Mouse (Mus musculus): ENCODE data around the gene Ap2s1. TPM values are rescaled to one million over a fixed set of nuclear protein-coding genes. Genes with fewer than 3 reads are reported as not detected.

Ap2s1 gene
- polyA plus RNA-seq, 1 experiment = 88.3 TPM

GRCm38 (mm10) chr7:16745373-16745772 is 7.2 kb downstream of the Ap2s1 start:
- TF ChIP-seq EP300 (IDR thresholded peaks at IDR 0.05; ENCODE audit: insufficient read depth, low read depth, low read length) (no peak), CTCF (IDR thresholded peaks at IDR 0.05; ENCODE audit: low read depth, low read length) (no peak), POLR2A (IDR thresholded peaks at IDR 0.05; ENCODE audit: insufficient read depth, low read length) (no peak)
- H3K36me3 ChIP-seq (ENCODE audit: control insufficient read depth, insufficient read depth, low read length, poor library complexity, severe bottlenecking) = peaks cover 9% of the 10 kb centered on the region

DNA sequence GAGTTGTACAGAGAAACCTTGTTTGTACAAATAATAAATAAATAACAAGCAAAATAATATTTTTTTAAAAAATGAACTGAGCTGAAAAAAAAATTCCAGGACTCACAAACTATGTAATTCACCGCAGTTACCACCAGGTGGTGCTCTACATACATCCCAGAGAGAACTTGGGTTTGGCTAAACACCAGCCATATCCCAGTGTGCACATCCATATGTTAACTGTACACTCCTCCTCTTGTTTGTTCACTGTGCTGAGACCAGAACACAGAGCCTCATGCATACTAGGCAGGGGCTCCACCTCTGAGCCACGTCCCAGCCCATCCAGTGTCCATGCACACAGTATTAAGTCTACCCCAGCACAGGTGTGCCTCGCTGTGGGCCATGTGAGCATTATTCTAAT is 7.9 kb downstream of the Ap2s1 start:
- Histone ChIP-seq H3K4me1 (ENCODE audit: control insufficient read depth, insufficient read depth, low read length) (no peaks in the 10 kb centered on the region), H3K4me3 (ENCODE audit: low read depth, low read length) (no peak overlapping the region), H3K36me3 (ENCODE audit: control insufficient read depth, insufficient read depth, low read length, poor library complexity, severe bottlenecking) (peaks cover 9% of the 10 kb centered on the region), H3K27ac (ENCODE audit: insufficient read depth, low read length) (no peak overlapping the region), H3K27me3 (ENCODE audit: control insufficient read depth, insufficient read depth, low read length, poor library complexity, severe bottlenecking) (no peaks in the 10 kb centered on the region), H3K9me3 (replicated peaks; ENCODE audit: control insufficient read depth, insufficient read depth, low read length, poor library complexity, severe bottlenecking) (no peaks in the 10 kb centered on the region), H3K9ac (ENCODE audit: low read depth, poor library complexity, severe bottlenecking) (no peak overlapping the region)
- no peak for TF ChIP-seq EP300 (IDR thresholded peaks at IDR 0.05; ENCODE audit: insufficient read depth, low read depth, low read length)
- TF ChIP-seq CTCF (IDR thresholded peaks at IDR 0.05; ENCODE audit: low read depth, low read length) = peak; percentile 26

More at GRCm38 (mm10) chr7:16745373-16745772, 7.2 kb downstream of the Ap2s1 start:
- no peak overlapping the region for H3K27ac ChIP-seq (ENCODE audit: insufficient read depth, low read length)
- no peak overlapping the region for H3K4me3 ChIP-seq (ENCODE audit: low read depth, low read length)
- H3K27me3 ChIP-seq (ENCODE audit: control insufficient read depth, insufficient read depth, low read length, poor library complexity, severe bottlenecking) = no peaks in the 10 kb centered on the region
- H3K9ac ChIP-seq (ENCODE audit: low read depth, poor library complexity, severe bottlenecking) = no peak overlapping the region
- H3K4me1 ChIP-seq (ENCODE audit: control insufficient read depth, insufficient read depth, low read length) = no peaks in the 10 kb centered on the region
- H3K9me3 ChIP-seq (replicated peaks; ENCODE audit: control insufficient read depth, insufficient read depth, low read length, poor library complexity, severe bottlenecking) = no peaks in the 10 kb centered on the region

DNA sequence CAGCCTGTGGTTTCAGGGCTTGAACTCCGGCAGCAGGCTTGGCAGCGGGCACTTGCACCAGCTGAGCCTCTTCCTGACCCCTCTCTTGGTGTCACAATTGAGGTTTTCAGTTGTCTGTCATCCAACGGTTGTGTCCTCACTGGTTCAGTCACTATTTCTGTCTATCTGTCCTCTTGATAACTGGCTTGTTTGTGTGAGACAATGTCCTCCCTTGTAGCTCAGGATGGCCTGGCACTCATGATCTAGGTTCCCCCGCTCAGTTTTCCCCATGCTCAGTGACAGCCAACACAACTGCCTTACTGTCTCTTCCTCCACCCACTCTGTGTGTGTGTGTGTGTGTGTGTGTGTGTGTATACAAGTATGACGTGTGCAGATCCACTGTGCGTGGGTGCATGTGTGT is 9.4 kb downstream of the Ap2s1 start:
- TF ChIP-seq EP300 (IDR thresholded peaks at IDR 0.05; ENCODE audit: insufficient read depth, low read depth, low read length) (no peak), POLR2A (IDR thresholded peaks at IDR 0.05; ENCODE audit: insufficient read depth, low read length) (no peak), CTCF (IDR thresholded peaks at IDR 0.05; ENCODE audit: low read depth, low read length) (no peak)
- peaks cover 9% of the 10 kb centered on the region for H3K36me3 ChIP-seq (ENCODE audit: control insufficient read depth, insufficient read depth, low read length, poor library complexity, severe bottlenecking)
- no peaks in the 10 kb centered on the region for H3K27me3 ChIP-seq (ENCODE audit: control insufficient read depth, insufficient read depth, low read length, poor library complexity, severe bottlenecking)
- no peak overlapping the region for H3K4me3 ChIP-seq (ENCODE audit: low read depth, low read length)
- no peak overlapping the region for H3K9ac ChIP-seq (ENCODE audit: low read depth, poor library complexity, severe bottlenecking)
- H3K27ac ChIP-seq (ENCODE audit: insufficient read depth, low read length) = no peak overlapping the region
- H3K9me3 ChIP-seq (replicated peaks; ENCODE audit: control insufficient read depth, insufficient read depth, low read length, poor library complexity, severe bottlenecking) = no peaks in the 10 kb centered on the region
- H3K4me1 ChIP-seq (ENCODE audit: control insufficient read depth, insufficient read depth, low read length) = no peaks in the 10 kb centered on the region

DNA sequence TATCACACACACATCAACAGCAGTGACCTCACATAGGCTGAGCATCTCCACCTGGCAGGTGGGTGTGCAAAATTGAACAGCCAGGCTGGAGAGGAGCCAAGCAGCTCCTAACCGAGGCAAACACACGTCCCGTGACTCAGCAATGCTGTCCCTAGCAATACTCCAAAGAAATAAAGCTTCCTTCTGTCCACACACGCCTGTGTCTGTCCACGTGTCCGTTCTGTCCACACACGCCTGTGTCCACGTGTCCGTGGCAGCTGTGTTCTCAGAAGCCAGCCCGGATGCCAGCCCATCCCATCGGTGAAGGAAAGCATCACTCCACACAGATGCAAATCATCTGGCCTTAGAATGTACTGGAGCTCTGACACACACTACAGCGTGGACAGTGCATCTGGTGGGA is 13.8 kb downstream of the Ap2s1 start:
- Histone ChIP-seq H3K27me3 (ENCODE audit: control insufficient read depth, insufficient read depth, low read length, poor library complexity, severe bottlenecking) (no peaks in the 10 kb centered on the region), H3K27ac (ENCODE audit: insufficient read depth, low read length) (no peak overlapping the region), H3K4me1 (ENCODE audit: control insufficient read depth, insufficient read depth, low read length) (peaks cover 2% of the 10 kb centered on the region), H3K4me3 (ENCODE audit: low read depth, low read length) (no peak overlapping the region), H3K9ac (ENCODE audit: low read depth, poor library complexity, severe bottlenecking) (no peak overlapping the region), H3K36me3 (ENCODE audit: control insufficient read depth, insufficient read depth, low read length, poor library complexity, severe bottlenecking) (peaks cover 8% of the 10 kb centered on the region), H3K9me3 (replicated peaks; ENCODE audit: control insufficient read depth, insufficient read depth, low read length, poor library complexity, severe bottlenecking) (no peaks in the 10 kb centered on the region)
- TF ChIP-seq EP300 (IDR thresholded peaks at IDR 0.05; ENCODE audit: insufficient read depth, low read depth, low read length) (no peak), POLR2A (IDR thresholded peaks at IDR 0.05; ENCODE audit: insufficient read depth, low read length) (no peak), CTCF (IDR thresholded peaks at IDR 0.05; ENCODE audit: low read depth, low read length) (no peak)

- TF ChIP-seq CTCF (IDR thresholded peaks at IDR 0.05; ENCODE audit: low read depth, low read length) = no peak
- no peak for TF ChIP-seq POLR2A (IDR thresholded peaks at IDR 0.05; ENCODE audit: insufficient read depth, low read length)
- no peak for TF ChIP-seq EP300 (IDR thresholded peaks at IDR 0.05; ENCODE audit: insufficient read depth, low read depth, low read length)
Measured at GRCm38 (mm10) chr7:16755362-16756017, 17.3 kb downstream of the Ap2s1 start.

DNA sequence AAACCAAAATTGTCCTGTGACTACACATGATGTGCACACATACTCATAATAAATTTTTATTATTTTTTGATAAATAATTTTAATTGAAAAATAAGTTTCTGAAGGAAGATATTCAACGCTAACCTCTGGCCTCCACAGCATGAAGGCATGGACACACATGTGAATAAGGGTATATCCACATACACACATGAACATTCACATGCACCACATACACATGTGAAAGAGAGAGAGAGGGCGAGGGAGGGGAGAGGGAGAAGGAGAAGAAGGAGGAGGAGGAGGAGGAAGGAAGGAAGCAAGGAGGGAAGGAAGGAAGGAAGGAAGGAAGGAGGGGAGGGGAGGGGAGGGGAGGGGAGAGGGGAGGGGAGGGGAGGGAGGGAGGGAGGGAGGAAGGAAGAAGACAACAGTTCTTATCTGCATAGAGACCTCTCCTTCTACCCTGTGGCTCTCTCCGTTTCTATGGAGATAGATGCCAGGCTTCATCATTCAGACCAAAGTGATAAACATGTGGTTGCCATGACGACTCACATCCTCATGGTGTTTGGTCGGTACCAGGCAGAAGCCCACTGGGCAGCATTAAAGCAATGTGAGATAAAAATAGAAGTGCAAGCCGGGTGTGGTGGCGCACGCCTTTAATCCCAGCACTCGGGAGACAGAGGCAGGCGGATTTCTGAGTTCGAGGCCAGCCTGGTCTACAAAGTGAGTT is 20.8 kb downstream of the Ap2s1 start:
- Histone ChIP-seq H3K4me3 (ENCODE audit: low read depth, low read length) (no peak overlapping the region), H3K4me1 (ENCODE audit: control insufficient read depth, insufficient read depth, low read length) (peaks cover 4% of the 10 kb centered on the region)
- TF ChIP-seq CTCF (IDR thresholded peaks at IDR 0.05; ENCODE audit: low read depth, low read length) (no peak), POLR2A (IDR thresholded peaks at IDR 0.05; ENCODE audit: insufficient read depth, low read length) (no peak), EP300 (IDR thresholded peaks at IDR 0.05; ENCODE audit: insufficient read depth, low read depth, low read length) (no peak)

More at GRCm38 (mm10) chr7:16755362-16756017, 17.3 kb downstream of the Ap2s1 start:
- Histone ChIP-seq H3K4me1 (ENCODE audit: control insufficient read depth, insufficient read depth, low read length) (peaks cover 2% of the 10 kb centered on the region), H3K9ac (ENCODE audit: low read depth, poor library complexity, severe bottlenecking) (no peak overlapping the region), H3K9me3 (replicated peaks; ENCODE audit: control insufficient read depth, insufficient read depth, low read length, poor library complexity, severe bottlenecking) (no peaks in the 10 kb centered on the region), H3K27me3 (ENCODE audit: control insufficient read depth, insufficient read depth, low read length, poor library complexity, severe bottlenecking) (no peaks in the 10 kb centered on the region), H3K4me3 (ENCODE audit: low read depth, low read length) (0 out of 2 replicates have a peak overlapping the region, but pooled peaks have one; percentile 0), H3K27ac (ENCODE audit: insufficient read depth, low read length) (peak overlapping the region; percentile 3; the same call in 1 of the 2 replicates), H3K36me3 (ENCODE audit: control insufficient read depth, insufficient read depth, low read length, poor library complexity, severe bottlenecking) (no peaks in the 10 kb centered on the region)

More for the DNA sequence above, 20.8 kb downstream of the Ap2s1 start:
- no peaks in the 10 kb centered on the region for H3K36me3 ChIP-seq (ENCODE audit: control insufficient read depth, insufficient read depth, low read length, poor library complexity, severe bottlenecking)
- H3K9ac ChIP-seq (ENCODE audit: low read depth, poor library complexity, severe bottlenecking) = no peak overlapping the region
- no peak overlapping the region for H3K27ac ChIP-seq (ENCODE audit: insufficient read depth, low read length)
- H3K27me3 ChIP-seq (ENCODE audit: control insufficient read depth, insufficient read depth, low read length, poor library complexity, severe bottlenecking) = no peaks in the 10 kb centered on the region
- H3K9me3 ChIP-seq (replicated peaks; ENCODE audit: control insufficient read depth, insufficient read depth, low read length, poor library complexity, severe bottlenecking) = no peaks in the 10 kb centered on the region
